Mouse (Mus musculus): ENCODE measurements around the gene Mcrs1.

The Mcrs1 gene

GRCm38 (mm10) chr15:99205959-99206358 lies 45.8 kb downstream of the Mcrs1 start:
- DNase-seq (ENCODE audit: low spot score) = no peak

GRCm38 (mm10) chr15:99198761-99199160 lies 53.0 kb downstream of the Mcrs1 start:
- DNase-seq (ENCODE audit: low spot score) = no peak

- DNase-seq (ENCODE audit: low spot score) = no peak
These were observed 56.7 kb downstream of the Mcrs1 start for GRCm38 (mm10) chr15:99195043-99195442.

DNA sequence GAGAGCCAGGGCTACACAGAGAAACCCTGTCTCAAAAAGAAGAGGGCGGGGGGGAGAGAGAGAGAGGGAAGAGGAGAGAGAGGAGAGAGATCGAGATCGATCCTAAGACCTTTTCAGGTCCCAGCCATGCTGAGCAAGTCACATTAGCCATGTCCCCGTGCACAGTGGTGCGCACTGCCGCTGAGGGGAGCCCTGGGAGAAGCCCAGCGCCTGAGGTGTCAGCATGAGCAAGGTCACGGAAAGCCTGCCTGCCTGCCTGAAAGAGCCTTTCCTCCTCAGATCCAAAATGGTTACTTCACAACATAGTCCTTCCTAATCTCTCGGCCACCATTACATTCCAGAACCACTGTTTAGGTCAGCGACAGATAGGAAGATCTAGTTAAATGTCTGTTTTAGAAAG lies 57.4 kb downstream of the Mcrs1 start:
- DNase-seq (ENCODE audit: low spot score) = no peak
